Mouse (Mus musculus) c-Kit-positive CD71-negative TER-119-negative erythroid progenitor cells, embryonic 14.5 days (primary cell): ENCODE measurements around the gene Gsto1.
A peak's percentile ranks its signal among the peaks of the same experiment; 100 is the strongest.

Source experiments
- DNase-seq: peaks from one replicate; pipeline ENCODE4 v3.0.0-alpha.2; 2013; ENCODE audit warnings: low read depth

The Gsto1 gene

GRCm38 (mm10) chr19:47890489-47891130, 35.8 kb downstream of the Gsto1 start:
- DNase-seq = no peak

- DNase-seq = no peak
Observed at GRCm38 (mm10) chr19:47891562-47892312, 37.0 kb downstream of the Gsto1 start.

- no peak for DNase-seq
Observed at GRCm38 (mm10) chr19:47893092-47893491, 38.3 kb downstream of the Gsto1 start.

- no peak for DNase-seq
Observed at GRCm38 (mm10) chr19:47898472-47899079, 43.8 kb downstream of the Gsto1 start.

GRCm38 (mm10) chr19:47900012-47900411, 45.2 kb downstream of the Gsto1 start:
- no peak for DNase-seq

- no peak for DNase-seq
Observed at GRCm38 (mm10) chr19:47900558-47900957, 45.8 kb downstream of the Gsto1 start.

- DNase-seq = no peak
Observed at GRCm38 (mm10) chr19:47902316-47903201, 47.8 kb downstream of the Gsto1 start.

GRCm38 (mm10) chr19:47903679-47904078, 48.9 kb downstream of the Gsto1 start:
- no peak for DNase-seq

GRCm38 (mm10) chr19:47905081-47905480, 50.3 kb downstream of the Gsto1 start:
- DNase-seq = no peak

- no peak for DNase-seq
Observed at GRCm38 (mm10) chr19:47905603-47906002, 50.8 kb downstream of the Gsto1 start.

- DNase-seq = no peak
Observed at GRCm38 (mm10) chr19:47907596-47907995, 52.8 kb downstream of the Gsto1 start.

- no peak for DNase-seq
Observed at GRCm38 (mm10) chr19:47908961-47909371, 54.2 kb downstream of the Gsto1 start.

GRCm38 (mm10) chr19:47909387-47910116, 54.8 kb downstream of the Gsto1 start:
- DNase-seq = no peak

- peak; percentile 28 for DNase-seq
Observed at GRCm38 (mm10) chr19:47910117-47910618, 55.4 kb downstream of the Gsto1 start.

GRCm38 (mm10) chr19:47910751-47911150, 56.0 kb downstream of the Gsto1 start:
- DNase-seq = no peak

- no peak for DNase-seq
Observed at GRCm38 (mm10) chr19:47913344-47913743, 58.6 kb downstream of the Gsto1 start.

GRCm38 (mm10) chr19:47914191-47914590, 59.4 kb downstream of the Gsto1 start:
- DNase-seq = no peak
